Comparison of ENCODE assay signal across 15 mouse cellular contexts in the genomic region with DNA sequence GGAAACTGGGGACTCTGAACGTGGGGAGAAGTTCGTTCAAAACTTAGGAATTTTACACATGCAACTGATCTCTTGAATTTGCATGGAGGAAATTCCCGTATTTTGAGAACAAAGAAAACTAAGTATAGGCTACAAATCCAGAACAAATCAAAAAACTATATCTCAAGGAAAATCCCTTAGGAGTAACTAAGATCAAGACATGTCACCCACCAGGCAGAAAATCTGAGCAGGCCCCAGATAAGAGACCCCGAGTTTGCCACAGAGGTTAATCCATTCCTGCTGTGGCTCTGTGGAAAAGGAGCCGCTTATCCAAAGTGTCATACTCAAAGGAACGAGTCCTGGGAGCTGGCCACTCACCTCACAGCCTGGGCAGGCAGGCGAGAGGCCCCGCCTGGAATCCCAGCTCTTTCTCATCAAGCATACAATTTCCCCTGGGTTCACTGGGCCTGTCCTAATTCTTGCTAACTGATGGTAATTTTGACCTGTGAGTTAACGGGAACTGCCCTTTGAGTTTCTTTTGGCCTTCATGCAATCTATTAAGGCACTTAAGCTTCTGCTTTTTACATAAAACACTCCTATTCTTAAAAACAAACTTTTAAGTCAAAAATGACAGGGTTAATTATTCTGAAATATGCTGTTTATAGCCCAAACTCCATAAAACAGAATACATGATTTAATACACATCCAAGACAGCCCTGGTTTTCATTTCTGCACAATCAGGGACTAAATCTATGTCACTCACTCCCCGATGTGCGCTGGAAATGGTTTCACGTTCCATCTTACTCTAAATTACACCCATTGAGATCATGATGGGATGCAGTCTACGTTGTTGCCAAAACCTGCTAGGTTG.
DNase-seq lines count a peak whose midpoint lies in the region; ATAC-seq and TF ChIP-seq lines count a peak whose summit lies in the region.
"Had no signal": no experiment of that assay in that cellular context is flagged by ENCODE, and none has a peak within 500 bp of the region (broad histone marks: within the 10 kb centered on the region; RNA-seq: fewer than 3 reads in every experiment).

No protein-coding gene starts in this region.

- no peak overlapping the region for H3K9ac ChIP-seq in forebrain, embryonic 11.5 days (ENCODE audit: low read length)
- no peak overlapping the region for H3K9ac ChIP-seq in forebrain, embryonic 14.5 days (ENCODE audit: low read length)
- no peak overlapping the region for H3K9ac ChIP-seq in midbrain, embryonic 14.5 days (replicated peaks; ENCODE audit: low read length)
- no peak overlapping the region for H3K9ac ChIP-seq in midbrain, embryonic 16.5 days (ENCODE audit: low read depth, low read length)
- no peak overlapping the region for H3K9ac ChIP-seq in kidney, postnatal 0 days (ENCODE audit: low read depth, low read length)
- H3K9ac ChIP-seq: heart, embryonic 15.5 days had no signal

- H3K27me3 ChIP-seq in forebrain, embryonic 11.5 days (ENCODE audit: control insufficient read depth, insufficient read depth, low read length): no peaks in the 10 kb centered on the region
- no peaks in the 10 kb centered on the region for H3K27me3 ChIP-seq in forebrain, embryonic 14.5 days (replicated peaks; ENCODE audit: control insufficient read depth, insufficient read depth, low read length)
- no peaks in the 10 kb centered on the region for H3K27me3 ChIP-seq in midbrain, embryonic 14.5 days (ENCODE audit: control insufficient read depth, insufficient read depth, low read length)
- H3K27me3 ChIP-seq in midbrain, embryonic 16.5 days (ENCODE audit: control insufficient read depth, insufficient read depth, low read depth, low read length): no peaks in the 10 kb centered on the region
- peaks cover 9% of the 10 kb centered on the region; the same call in 1 of the 2 replicates for H3K27me3 ChIP-seq in kidney, postnatal 0 days (ENCODE audit: insufficient read depth, low read length)

- 36% methylated on average over 13 of the region's 13 CpGs for WGBS in forebrain, embryonic 11.5 days
- WGBS in forebrain, embryonic 14.5 days: 47% methylated on average over 13 of the region's 13 CpGs
- 26% methylated on average over 13 of the region's 13 CpGs for WGBS in midbrain, embryonic 14.5 days
- WGBS in midbrain, embryonic 16.5 days: 25% methylated on average over 13 of the region's 13 CpGs
- WGBS in kidney, postnatal 0 days: 30% methylated on average over 13 of the region's 13 CpGs

- ATAC-seq in forebrain, embryonic 11.5 days (replicated peaks; ENCODE audit: low FRiP score): no peak
- no peak for ATAC-seq in forebrain, embryonic 14.5 days
- no peak for ATAC-seq in midbrain, embryonic 14.5 days (ENCODE audit: low FRiP score, low TSS enrichment)
- no peak for ATAC-seq in midbrain, embryonic 16.5 days
- no peak for ATAC-seq in kidney, postnatal 0 days (replicated peaks; ENCODE audit: low FRiP score, low read depth)

- H3K36me3 ChIP-seq in forebrain, embryonic 11.5 days (ENCODE audit: control insufficient read depth, insufficient read depth, low read length): no peaks in the 10 kb centered on the region
- no peaks in the 10 kb centered on the region for H3K36me3 ChIP-seq in forebrain, embryonic 14.5 days (ENCODE audit: control insufficient read depth, insufficient read depth, low read length)
- H3K36me3 ChIP-seq in midbrain, embryonic 14.5 days (ENCODE audit: control insufficient read depth, insufficient read depth, low read length): no peaks in the 10 kb centered on the region
- H3K36me3 ChIP-seq in midbrain, embryonic 16.5 days (ENCODE audit: control insufficient read depth, insufficient read depth, low read length): no peaks in the 10 kb centered on the region
- H3K36me3 ChIP-seq in kidney, postnatal 0 days (ENCODE audit: insufficient read depth, low read length): no peaks in the 10 kb centered on the region
- H3K36me3 ChIP-seq: G1E; heart, embryonic 15.5 days had no signal

- no peak overlapping the region for H3K4me3 ChIP-seq in forebrain, embryonic 11.5 days (ENCODE audit: low read depth, low read length)
- no peak overlapping the region for H3K4me3 ChIP-seq in forebrain, embryonic 14.5 days (ENCODE audit: low read depth, low read length)
- H3K4me3 ChIP-seq in midbrain, embryonic 14.5 days (replicated peaks; ENCODE audit: low read depth, low read length): no peak overlapping the region
- H3K4me3 ChIP-seq in midbrain, embryonic 16.5 days (ENCODE audit: low read depth, low read length): no peak overlapping the region
- no peak overlapping the region for H3K4me3 ChIP-seq in kidney, postnatal 0 days (replicated peaks; ENCODE audit: low read depth, low read length)
- H3K4me3 ChIP-seq: heart, embryonic 15.5 days; myocyte had no signal

- no peak overlapping the region for H3K27ac ChIP-seq in forebrain, embryonic 11.5 days (ENCODE audit: low read depth, low read length)
- no peak overlapping the region for H3K27ac ChIP-seq in forebrain, embryonic 14.5 days (ENCODE audit: low read depth, low read length)
- H3K27ac ChIP-seq in midbrain, embryonic 14.5 days (replicated peaks; ENCODE audit: low read depth, low read length): no peak overlapping the region
- H3K27ac ChIP-seq in midbrain, embryonic 16.5 days (ENCODE audit: low read length): no peak overlapping the region
- no peak overlapping the region for H3K27ac ChIP-seq in kidney, postnatal 0 days
- H3K27ac ChIP-seq: heart, embryonic 15.5 days had no signal

- peak; percentile 55 for DNase-seq in forebrain, embryonic 11.5 days (ENCODE audit: low spot score)
- no peak for DNase-seq in forebrain, embryonic 14.5 days (ENCODE audit: low spot score)
- DNase-seq in midbrain, embryonic 14.5 days: peak; percentile 31
- peak; percentile 90 for DNase-seq in kidney, postnatal 0 days (ENCODE audit: low spot score)
- DNase-seq in retina, embryonic 14.5 days (ENCODE audit: low spot score): peak; percentile 59
- no peak for DNase-seq in adrenal gland, postnatal 4 days (ENCODE audit: low spot score in 2 of 2)
- no peak for DNase-seq in spleen, adult 18-20 months
- DNase-seq: cerebellum, adult 9-10 months; gastrocnemius, postnatal 25 days; lung, postnatal 4 days; thymus, postnatal 14 days had no signal

- no peak for TF ChIP-seq CTCF in kidney, postnatal 0 days (IDR thresholded peaks at IDR 0.05; ENCODE audit: low read depth)

- peaks cover 4% of the 10 kb centered on the region; the same call in 1 of the 2 replicates for H3K4me1 ChIP-seq in forebrain, embryonic 11.5 days (replicated peaks; ENCODE audit: control insufficient read depth, insufficient read depth, low read length)
- H3K4me1 ChIP-seq in forebrain, embryonic 14.5 days (ENCODE audit: control insufficient read depth, insufficient read depth, low read length): no peaks in the 10 kb centered on the region
- H3K4me1 ChIP-seq in midbrain, embryonic 14.5 days (ENCODE audit: control insufficient read depth, insufficient read depth, low read length): no peaks in the 10 kb centered on the region
- no peaks in the 10 kb centered on the region for H3K4me1 ChIP-seq in midbrain, embryonic 16.5 days (ENCODE audit: control insufficient read depth, insufficient read depth, low read length)
- peaks cover 5% of the 10 kb centered on the region; the same call in 1 of the 2 replicates for H3K4me1 ChIP-seq in kidney, postnatal 0 days (replicated peaks; ENCODE audit: insufficient read depth, low read length)
- H3K4me1 ChIP-seq: heart, embryonic 15.5 days had no signal

- H3K4me2 ChIP-seq in forebrain, embryonic 11.5 days (ENCODE audit: low read depth, low read length, severe bottlenecking): no peak overlapping the region
- no peak overlapping the region for H3K4me2 ChIP-seq in forebrain, embryonic 14.5 days (ENCODE audit: low read length)
- no peak overlapping the region for H3K4me2 ChIP-seq in midbrain, embryonic 14.5 days (ENCODE audit: low read length)
- no peak overlapping the region for H3K4me2 ChIP-seq in midbrain, embryonic 16.5 days (ENCODE audit: low read length)
- no peak overlapping the region for H3K4me2 ChIP-seq in kidney, postnatal 0 days (ENCODE audit: low read length)
- H3K4me2 ChIP-seq: heart, embryonic 15.5 days had no signal

- no peaks in the 10 kb centered on the region for H3K9me3 ChIP-seq in forebrain, embryonic 11.5 days (ENCODE audit: control insufficient read depth, low read length)
- H3K9me3 ChIP-seq in forebrain, embryonic 14.5 days (replicated peaks; ENCODE audit: control insufficient read depth, low read length): no peaks in the 10 kb centered on the region
- no peaks in the 10 kb centered on the region for H3K9me3 ChIP-seq in midbrain, embryonic 14.5 days (ENCODE audit: control insufficient read depth, low read length)
- no peaks in the 10 kb centered on the region for H3K9me3 ChIP-seq in midbrain, embryonic 16.5 days (replicated peaks; ENCODE audit: control insufficient read depth, low read length, poor library complexity, severe bottlenecking)
- no peaks in the 10 kb centered on the region for H3K9me3 ChIP-seq in kidney, postnatal 0 days (replicated peaks; ENCODE audit: low read length)
- H3K9me3 ChIP-seq: G1E; heart, embryonic 15.5 days had no signal

Comparison
In these comparisons a context has a peak if more than half of its experiments do, and no peak if none do; other contexts are left out.
1. DNase-seq: peak in forebrain, embryonic 11.5 days (single experiment), midbrain, embryonic 14.5 days (single experiment), kidney, postnatal 0 days (single experiment) and retina, embryonic 14.5 days (single experiment); none in forebrain, embryonic 14.5 days (single experiment), adrenal gland, postnatal 4 days (0 of 2) and spleen, adult 18-20 months (0 of 2).